Mouse (Mus musculus): Measurements from ENCODE around the gene Thap3.

DNA sequence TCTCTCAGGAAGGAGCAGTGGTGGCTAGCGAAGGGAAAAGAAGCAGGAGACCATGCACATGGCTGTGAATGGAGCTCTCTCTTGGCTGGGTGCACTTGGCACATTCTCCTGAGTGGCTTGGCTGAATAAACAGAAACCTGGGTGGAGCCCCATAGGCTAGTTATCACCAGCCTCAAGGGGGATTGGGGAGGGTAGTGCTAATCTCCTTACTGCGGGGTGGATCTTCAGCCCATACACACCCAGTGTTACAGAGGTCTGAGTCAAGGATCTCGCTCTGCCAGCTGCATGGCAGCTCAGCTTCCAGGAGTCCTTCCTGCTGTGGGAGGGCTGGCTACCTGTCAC, 28.3 kb downstream of the Thap3 start:
- TF ChIP-seq POLR2A (IDR thresholded peaks at IDR 0.05; ENCODE audit: insufficient read depth, low read depth, low read length) (no peak), CTCF (IDR thresholded peaks at IDR 0.05; ENCODE audit: insufficient read depth, low read depth, low read length) (no peak)
